Mouse (Mus musculus) hindbrain, embryonic 10.5 days (tissue): ENCODE data around the gene Otor. TPM values are rescaled to one million over a fixed set of nuclear protein-coding genes. Genes with fewer than 3 reads are reported as not detected.
A peak's percentile ranks its signal among the peaks of the same experiment; 100 is the strongest.

Source experiments
- DNase-seq: peaks from one replicate; pipeline ENCODE4 v3.0.0-alpha.2; 2017; ENCODE audit warnings: low spot score
- H3K27ac ChIP-seq: fragments of 300-500 bp; sonication (generic); 2 replicates; pipeline ENCODE4 v1.5.1; 2016; ENCODE audit warnings: mild to moderate bottlenecking, moderate library complexity
- H3K27me3 ChIP-seq: fragments of 300-500 bp; sonication (generic); 2 replicates; pipeline ENCODE4 v1.6.1; 2016; ENCODE audit warnings: mild to moderate bottlenecking; ENCODE audit not compliant: poor library complexity, insufficient read depth, severe bottlenecking
- H3K36me3 ChIP-seq: fragments of 300-500 bp; sonication (generic); 2 replicates; pipeline ENCODE4 v1.6.1; 2016; ENCODE audit warnings: mild to moderate bottlenecking, moderate library complexity
- H3K4me1 ChIP-seq: fragments of 300-500 bp; sonication (generic); replicated peaks from 2 replicates; pipeline ENCODE4 v1.6.1; 2016; ENCODE audit warnings: mild to moderate bottlenecking
- H3K4me3 ChIP-seq: fragments of 300-500 bp; sonication (generic); 2 replicates; pipeline ENCODE4 v1.5.1; 2016; ENCODE audit warnings: mild to moderate bottlenecking, moderate library complexity
- H3K9me3 ChIP-seq: fragments of 300-500 bp; sonication (generic); 2 replicates; pipeline ENCODE4 v1.6.1; 2016; ENCODE audit warnings: mild to moderate bottlenecking, moderate library complexity
- WGBS: fragments of 180-500 bp; shearing (Covaris S2); methylation state at CpG from one replicate; pipeline ENCODE4 v1.1.7; 2016; 5-methylcytosine and 5-hydroxymethylcytosine counted together
- polyA plus RNA-seq: library from polyadenylated mRNA; unstranded; fragments of >200 nt; fragmentation: Nextera tagmentation; extraction: Ambion mirVana; gene quantifications from 2 replicates; pipeline ENCODE4 v1.2.1, GENCODE M21; 2016

Gene Otor
- polyA plus RNA-seq, 1 experiment from 2014 or later: 0.88 TPM

DNA sequence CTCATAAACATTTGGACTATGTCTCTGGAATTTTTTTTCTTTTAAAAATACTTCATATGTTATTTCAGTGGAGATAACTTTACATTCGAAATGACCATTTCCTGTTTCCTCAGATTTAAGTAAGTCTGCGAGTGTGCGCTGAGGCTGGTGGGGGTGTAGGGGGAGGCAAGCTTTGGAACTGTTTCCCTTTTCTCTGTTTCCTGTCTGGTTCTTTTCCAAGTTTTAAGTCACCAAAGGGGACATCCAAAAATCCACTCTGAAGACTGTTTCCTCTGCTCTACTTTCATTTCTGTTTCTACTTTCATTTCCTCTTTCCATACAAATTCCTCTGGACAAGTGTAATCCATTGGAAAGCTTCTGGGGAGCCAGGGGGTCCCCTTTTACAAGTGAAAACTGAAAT lies 3.4 kb downstream of the Otor start:
- WGBS: 85% methylated on average over 3 of the region's 3 CpGs
- Histone ChIP-seq H3K4me3 (no peak overlapping the region), H3K4me1 (peaks cover 3% of the 10 kb centered on the region; the same call in 1 of the 2 replicates), H3K9me3 (no peaks in the 10 kb centered on the region), H3K27me3 (no peaks in the 10 kb centered on the region), H3K36me3 (no peaks in the 10 kb centered on the region), H3K27ac (no peak overlapping the region)
- no peak for DNase-seq

DNA sequence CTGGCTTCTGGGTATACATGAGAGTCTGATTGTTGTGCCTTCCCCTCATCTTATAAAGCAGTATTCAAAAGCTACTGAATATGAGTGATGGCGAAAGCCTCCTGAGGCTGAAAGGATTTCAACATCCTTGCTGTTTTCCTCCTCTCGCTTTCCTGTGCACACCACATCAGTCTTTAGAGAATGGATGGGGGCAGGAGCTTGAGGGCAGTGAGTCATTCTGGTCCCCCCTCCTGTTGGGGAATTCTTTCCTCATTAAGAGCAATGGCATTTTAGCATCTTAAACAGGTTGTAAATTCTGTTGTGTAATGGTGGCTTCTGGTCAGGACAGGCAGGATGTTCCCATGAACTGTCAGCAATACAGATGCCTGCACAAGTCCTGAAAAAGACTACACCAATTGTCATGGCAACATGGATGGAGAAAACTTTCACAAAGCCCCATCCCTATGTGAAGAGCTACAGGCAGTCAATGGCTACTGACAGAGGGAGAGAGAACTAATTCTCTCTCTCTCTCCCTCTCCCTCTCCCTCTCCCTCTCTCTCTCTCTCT lies 6.7 kb downstream of the Otor start:
- Histone ChIP-seq H3K27ac (no peak overlapping the region), H3K9me3 (no peaks in the 10 kb centered on the region), H3K27me3 (no peaks in the 10 kb centered on the region), H3K4me3 (no peak overlapping the region), H3K36me3 (no peaks in the 10 kb centered on the region), H3K4me1 (0 out of 2 replicates have a peak, but pooled peaks cover 3% of the 10 kb centered on the region)
- DNase-seq: no peak
- 72% methylated on average over 2 of the region's 2 CpGs for WGBS

GRCm38 (mm10) chr2:143089866-143090265 lies 11.6 kb downstream of the Otor start:
- Histone ChIP-seq H3K27ac (no peak overlapping the region), H3K4me3 (no peak overlapping the region), H3K9me3 (no peaks in the 10 kb centered on the region), H3K36me3 (no peaks in the 10 kb centered on the region), H3K4me1 (0 out of 2 replicates have a peak, but pooled peaks cover under 1% of the 10 kb centered on the region), H3K27me3 (no peaks in the 10 kb centered on the region)
- WGBS: 84% methylated on average over 8 of the region's 8 CpGs
- no peak for DNase-seq

DNA sequence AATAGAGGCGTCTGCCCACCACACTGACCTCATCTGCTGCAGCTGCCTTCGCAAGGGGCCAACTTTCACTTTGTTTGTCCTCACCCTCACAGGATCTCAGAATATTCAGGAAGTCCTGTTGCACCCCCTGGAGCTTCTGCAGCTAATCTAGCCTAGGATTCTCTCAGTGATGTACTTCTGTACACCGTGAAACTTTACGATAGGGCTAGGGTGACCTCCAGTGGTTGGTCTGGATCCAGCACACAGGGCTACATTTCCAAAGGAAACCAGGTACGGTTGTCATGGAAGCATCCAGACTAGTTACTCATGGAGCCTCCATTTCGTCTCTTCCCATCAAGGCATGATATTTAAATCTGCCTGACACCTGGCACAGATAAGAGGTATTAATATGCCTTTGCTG lies 15.5 kb downstream of the Otor start:
- 43% methylated on average over 6 of the region's 6 CpGs for WGBS

GRCm38 (mm10) chr2:143094761-143095160 lies 16.5 kb downstream of the Otor start:
- Histone ChIP-seq H3K4me1 (no peaks in the 10 kb centered on the region), H3K27ac (no peak overlapping the region), H3K27me3 (no peaks in the 10 kb centered on the region), H3K36me3 (no peaks in the 10 kb centered on the region), H3K9me3 (no peaks in the 10 kb centered on the region), H3K4me3 (no peak overlapping the region)
- WGBS: 72% methylated on average over 6 of the region's 6 CpGs
- no peak for DNase-seq

More for the DNA sequence above, 15.5 kb downstream of the Otor start:
- no peak overlapping the region for H3K27ac ChIP-seq
- H3K4me1 ChIP-seq: no peaks in the 10 kb centered on the region
- no peak overlapping the region for H3K4me3 ChIP-seq
- no peaks in the 10 kb centered on the region for H3K9me3 ChIP-seq
- H3K36me3 ChIP-seq: no peaks in the 10 kb centered on the region
- no peaks in the 10 kb centered on the region for H3K27me3 ChIP-seq
- peak; percentile 56 for DNase-seq

DNA sequence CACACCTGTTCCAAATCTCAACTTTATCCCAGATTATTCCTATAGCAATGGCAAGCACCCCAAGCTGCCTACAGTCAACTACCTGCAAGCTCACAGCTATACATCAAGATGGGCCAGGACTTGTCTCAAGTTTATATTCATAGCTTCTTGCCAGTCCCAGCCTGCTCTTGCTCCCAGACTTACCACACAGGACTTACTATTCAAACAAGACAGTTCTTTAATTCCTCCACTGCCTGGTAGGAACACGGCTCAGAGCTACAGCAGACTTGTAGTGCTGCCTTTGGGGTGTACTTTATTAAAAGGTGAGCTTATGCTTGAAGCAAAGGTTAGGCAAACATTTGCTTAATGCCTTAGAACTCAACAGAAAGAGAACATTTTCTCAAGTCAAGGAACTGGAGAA lies 18.9 kb downstream of the Otor start:
- Histone ChIP-seq H3K9me3 (no peaks in the 10 kb centered on the region), H3K27ac (no peak overlapping the region), H3K36me3 (no peaks in the 10 kb centered on the region), H3K27me3 (no peaks in the 10 kb centered on the region), H3K4me3 (no peak overlapping the region), H3K4me1 (no peaks in the 10 kb centered on the region)
- DNase-seq: no peak
- WGBS: 78% methylated on average over 1 of the region's 1 CpGs

DNA sequence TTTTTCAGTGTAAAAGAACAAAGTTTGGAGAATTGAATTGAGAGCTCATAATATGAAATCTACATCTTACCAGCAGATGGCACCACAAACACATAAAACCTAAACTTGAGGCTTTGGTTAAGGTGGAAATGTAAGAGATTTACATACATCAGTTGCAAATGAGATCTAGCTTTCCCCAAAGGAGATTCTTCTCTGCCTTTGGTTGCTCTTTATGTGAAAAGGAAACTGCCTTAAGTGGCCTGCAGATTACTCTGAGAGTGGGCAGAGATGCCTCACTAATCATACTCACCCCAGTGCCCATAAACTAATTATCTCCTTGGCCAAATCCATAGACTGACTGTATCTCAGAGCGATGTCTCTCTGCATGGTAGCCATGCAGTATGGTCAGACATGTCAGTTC lies 35.6 kb downstream of the Otor start:
- Histone ChIP-seq H3K36me3 (no peaks in the 10 kb centered on the region), H3K4me3 (no peak overlapping the region), H3K27me3 (no peaks in the 10 kb centered on the region), H3K4me1 (no peaks in the 10 kb centered on the region), H3K27ac (no peak overlapping the region), H3K9me3 (no peaks in the 10 kb centered on the region)
- 80% methylated on average over 1 of the region's 1 CpGs for WGBS
- no peak for DNase-seq

DNA sequence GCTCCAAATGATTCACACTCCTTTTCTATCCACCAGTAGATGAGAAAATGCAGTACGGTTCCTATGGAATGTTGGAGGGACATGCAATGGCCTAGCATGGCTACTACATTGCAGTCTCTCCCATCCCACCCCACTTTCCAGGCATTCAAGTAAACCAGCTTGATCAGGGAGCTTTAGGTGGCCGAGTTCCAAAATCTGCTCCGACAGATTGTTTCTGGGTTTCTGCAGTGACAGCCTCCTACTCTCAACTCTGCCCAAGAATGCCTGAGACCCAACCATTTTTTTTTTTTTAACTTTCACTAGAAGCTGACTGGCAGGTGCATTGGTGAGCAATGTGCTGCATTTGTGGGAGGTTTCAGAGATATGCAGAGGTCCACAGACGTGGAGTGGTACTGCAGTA lies 36.4 kb downstream of the Otor start:
- WGBS: 86% methylated on average over 4 of the region's 4 CpGs
- no peaks in the 10 kb centered on the region for H3K9me3 ChIP-seq
- no peaks in the 10 kb centered on the region for H3K36me3 ChIP-seq
- no peak overlapping the region for H3K4me3 ChIP-seq
- no peaks in the 10 kb centered on the region for H3K27me3 ChIP-seq
- no peaks in the 10 kb centered on the region for H3K4me1 ChIP-seq
- no peak overlapping the region for H3K27ac ChIP-seq
- DNase-seq: no peak

DNA sequence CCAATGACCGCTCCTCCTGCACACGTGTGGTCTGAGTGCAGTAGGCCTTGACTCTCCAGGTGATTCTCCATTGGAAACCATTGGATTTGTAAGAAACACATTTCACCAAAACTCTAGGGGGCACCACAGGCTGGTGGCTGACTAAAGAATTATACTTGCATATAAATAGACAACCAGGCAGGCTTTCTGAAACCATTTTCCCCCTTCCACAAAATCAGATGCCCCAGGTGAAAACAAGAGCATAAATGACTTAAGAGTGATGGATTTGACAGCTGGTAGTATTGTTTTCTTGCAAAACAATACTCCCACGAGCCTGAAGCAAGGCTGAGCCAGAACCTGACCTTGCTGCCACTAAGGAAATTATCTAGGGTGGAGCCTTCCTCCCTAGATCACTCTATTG lies 39.2 kb downstream of the Otor start:
- no peak overlapping the region for H3K4me3 ChIP-seq
- 61% methylated on average over 3 of the region's 3 CpGs for WGBS
- no peak for DNase-seq
- no peaks in the 10 kb centered on the region for H3K36me3 ChIP-seq
- no peaks in the 10 kb centered on the region for H3K4me1 ChIP-seq
- no peaks in the 10 kb centered on the region for H3K27me3 ChIP-seq
- no peaks in the 10 kb centered on the region for H3K9me3 ChIP-seq
- H3K27ac ChIP-seq: no peak overlapping the region

DNA sequence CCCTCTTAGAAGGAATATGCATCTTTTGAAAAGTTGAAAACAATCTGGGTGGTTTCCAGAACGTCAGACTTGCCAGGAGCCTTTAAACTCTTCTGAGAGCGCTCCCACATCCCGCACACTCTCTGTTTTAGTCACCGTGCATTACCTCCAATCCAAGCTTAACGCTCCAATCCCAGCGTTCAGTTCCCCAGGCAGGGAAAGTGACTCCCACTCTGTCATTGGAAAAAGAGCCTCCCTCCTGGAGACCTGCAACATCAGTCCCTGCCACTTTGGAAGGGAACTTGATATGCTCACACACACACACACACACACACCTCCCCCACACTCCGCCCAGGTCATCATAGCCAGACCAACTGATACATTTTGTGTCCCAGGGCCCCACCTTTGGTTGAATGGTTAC lies 39.9 kb downstream of the Otor start:
- Histone ChIP-seq H3K4me1 (no peaks in the 10 kb centered on the region), H3K27ac (no peak overlapping the region), H3K36me3 (no peaks in the 10 kb centered on the region), H3K27me3 (no peaks in the 10 kb centered on the region), H3K9me3 (no peaks in the 10 kb centered on the region), H3K4me3 (no peak overlapping the region)
- no peak for DNase-seq
- WGBS: 82% methylated on average over 7 of the region's 7 CpGs

GRCm38 (mm10) chr2:143131098-143131646 lies 52.9 kb downstream of the Otor start:
- H3K27ac ChIP-seq: no peak overlapping the region
- no peaks in the 10 kb centered on the region for H3K4me1 ChIP-seq
- no peaks in the 10 kb centered on the region for H3K36me3 ChIP-seq
- 86% methylated on average over 5 of the region's 5 CpGs for WGBS
- H3K9me3 ChIP-seq: no peaks in the 10 kb centered on the region
- no peak for DNase-seq
- H3K27me3 ChIP-seq: no peaks in the 10 kb centered on the region
- no peak overlapping the region for H3K4me3 ChIP-seq
